Mouse (Mus musculus) E14TG2a.4 (cell line): ENCODE measurements around the gene Gm37240.

Source experiments
- H3K27me3 ChIP-seq: 2 replicates; pipeline ENCODE4 v1.6.1; 2014; ENCODE audit warnings: low read length, control low read depth; ENCODE audit not compliant: insufficient read depth
- H3K36me3 ChIP-seq: 2 replicates; pipeline ENCODE4 v1.6.1; 2014; ENCODE audit warnings: low read length, control low read depth; ENCODE audit not compliant: insufficient read depth
- H3K4me1 ChIP-seq: replicated peaks from 2 replicates; pipeline ENCODE4 v1.6.1; 2014; ENCODE audit warnings: low read depth, low read length, control low read depth
- H3K4me3 ChIP-seq: replicated peaks from 2 replicates; pipeline ENCODE4 v1.5.1; 2014; ENCODE audit warnings: mild to moderate bottlenecking, low read length
- H3K9me3 ChIP-seq: 2 replicates; pipeline ENCODE4 v1.6.1; 2014; ENCODE audit warnings: low read length, control low read depth
- CTCF ChIP-seq: conservative IDR thresholded peaks from 2 replicates; pipeline ENCODE4 v1.5.1; 2014; ENCODE audit warnings: low read length
- NANOG ChIP-seq: IDR thresholded peaks from 2 replicates; pipeline ENCODE4 v1.6.1; 2014; ENCODE audit warnings: borderline replicate concordance, low read length, mixed read lengths
- POU5F1 ChIP-seq: IDR thresholded peaks from 2 replicates; pipeline ENCODE4 v1.6.1; 2014; ENCODE audit warnings: low read length, borderline replicate concordance

Gm37240 gene

DNA sequence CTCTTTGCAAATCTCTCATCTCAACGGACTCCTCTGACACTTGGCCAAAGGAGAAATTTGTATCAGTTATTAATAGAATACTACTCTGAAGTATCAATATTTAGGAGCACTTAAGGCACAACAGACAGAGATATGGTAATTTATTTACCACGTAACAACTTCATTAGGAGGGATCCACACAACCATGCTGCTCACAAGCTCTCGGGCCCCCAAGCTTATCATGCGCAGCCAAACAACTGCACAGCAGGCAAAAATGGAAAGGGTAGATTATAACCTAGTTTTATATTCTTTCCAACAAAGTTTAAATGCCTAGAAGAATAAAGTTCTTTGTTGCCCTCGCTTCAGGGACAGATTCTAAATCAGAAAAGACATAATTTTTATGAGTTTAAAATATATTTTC lies 207.4 kb downstream of the Gm37240 start:
- no peaks in the 10 kb centered on the region for H3K4me1 ChIP-seq
- H3K9me3 ChIP-seq: no peaks in the 10 kb centered on the region
- no peak for TF ChIP-seq CTCF
- no peak for TF ChIP-seq POU5F1
- TF ChIP-seq NANOG: no peak
- H3K4me3 ChIP-seq: no peak overlapping the region
- H3K27me3 ChIP-seq: peaks cover 2% of the 10 kb centered on the region; the same call in 1 of the 2 replicates
- H3K36me3 ChIP-seq: no peaks in the 10 kb centered on the region

DNA sequence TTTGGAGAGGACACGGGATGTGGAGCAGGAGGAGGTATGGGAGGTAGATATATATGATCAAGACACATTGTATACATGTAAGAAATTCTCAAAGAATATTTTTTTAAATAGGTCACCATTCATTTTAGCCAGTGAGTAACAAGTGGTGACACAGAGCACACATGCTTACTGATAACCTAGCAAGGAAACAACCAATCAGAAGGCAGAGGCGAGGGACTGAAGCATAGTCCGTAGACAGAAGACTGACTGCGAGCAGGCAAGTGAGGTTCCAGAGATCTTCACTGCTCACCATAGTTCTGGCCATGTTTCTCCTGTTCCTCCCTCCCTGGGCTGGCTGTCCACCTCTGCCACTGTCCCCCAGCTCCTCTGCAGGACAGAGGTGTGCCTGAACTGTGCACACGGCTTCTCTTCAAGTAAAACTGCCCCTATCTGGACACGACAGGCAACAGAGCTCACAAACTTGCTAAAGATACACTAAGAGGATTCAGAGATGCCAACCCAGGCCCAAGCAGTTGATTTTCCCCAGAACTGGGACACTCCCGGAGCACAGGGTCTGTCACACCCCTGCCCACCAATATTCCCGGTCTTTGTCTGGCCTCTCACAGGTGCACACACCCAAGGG lies 207.9 kb downstream of the Gm37240 start:
- Histone ChIP-seq H3K27me3 (peaks cover 2% of the 10 kb centered on the region; the same call in 1 of the 2 replicates), H3K4me1 (no peaks in the 10 kb centered on the region), H3K4me3 (no peak overlapping the region), H3K9me3 (no peaks in the 10 kb centered on the region), H3K36me3 (no peaks in the 10 kb centered on the region)
- TF ChIP-seq POU5F1: no peak
- TF ChIP-seq CTCF: no peak
- TF ChIP-seq NANOG: no peak

- Histone ChIP-seq H3K36me3 (no peaks in the 10 kb centered on the region), H3K27me3 (peaks cover 4% of the 10 kb centered on the region; the same call in 1 of the 2 replicates), H3K4me1 (no peaks in the 10 kb centered on the region), H3K9me3 (no peaks in the 10 kb centered on the region), H3K4me3 (no peak overlapping the region)
- TF ChIP-seq POU5F1: no peak
- TF ChIP-seq CTCF: no peak
- TF ChIP-seq NANOG: no peak
Observed at GRCm38 (mm10) chr3:85677952-85678351, 209.4 kb downstream of the Gm37240 start.

GRCm38 (mm10) chr3:85677133-85677532 lies 210.2 kb downstream of the Gm37240 start:
- Histone ChIP-seq H3K27me3 (peaks cover 7% of the 10 kb centered on the region; the same call in 1 of the 2 replicates), H3K4me1 (no peaks in the 10 kb centered on the region), H3K4me3 (no peak overlapping the region), H3K36me3 (no peaks in the 10 kb centered on the region), H3K9me3 (no peaks in the 10 kb centered on the region)
- TF ChIP-seq CTCF: no peak
- TF ChIP-seq POU5F1: no peak
- TF ChIP-seq NANOG: no peak

DNA sequence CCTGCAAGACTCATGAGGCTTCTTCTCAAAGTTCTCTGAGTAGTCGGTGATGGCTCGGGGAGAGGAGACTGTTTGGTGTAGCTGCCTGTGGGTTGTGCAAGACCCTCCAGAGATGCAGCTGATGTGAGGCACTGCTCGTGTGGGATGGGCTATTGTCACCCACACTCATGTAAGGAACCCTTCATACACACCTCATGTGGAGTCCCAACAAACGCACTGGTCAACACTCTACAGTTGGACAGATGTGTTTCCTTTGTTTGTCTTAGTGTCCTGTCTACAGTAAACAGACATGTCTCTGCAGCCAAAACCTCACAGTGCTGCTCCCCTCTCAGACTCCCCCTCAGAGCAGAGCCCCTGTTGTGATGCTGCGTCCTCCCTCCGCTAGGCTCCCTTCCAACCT lies 217.5 kb downstream of the Gm37240 start:
- H3K9me3 ChIP-seq: no peaks in the 10 kb centered on the region
- no peaks in the 10 kb centered on the region for H3K4me1 ChIP-seq
- H3K4me3 ChIP-seq: no peak overlapping the region
- peaks cover 6% of the 10 kb centered on the region; the same call in 1 of the 2 replicates for H3K27me3 ChIP-seq
- H3K36me3 ChIP-seq: no peaks in the 10 kb centered on the region
- TF ChIP-seq CTCF (no peak), NANOG (no peak)

- no peak for TF ChIP-seq POU5F1
- Histone ChIP-seq H3K4me3 (no peak overlapping the region), H3K27me3 (peaks cover 15% of the 10 kb centered on the region), H3K9me3 (no peaks in the 10 kb centered on the region), H3K4me1 (no peaks in the 10 kb centered on the region), H3K36me3 (no peaks in the 10 kb centered on the region)
Observed at GRCm38 (mm10) chr3:85667683-85668082, 219.6 kb downstream of the Gm37240 start.

DNA sequence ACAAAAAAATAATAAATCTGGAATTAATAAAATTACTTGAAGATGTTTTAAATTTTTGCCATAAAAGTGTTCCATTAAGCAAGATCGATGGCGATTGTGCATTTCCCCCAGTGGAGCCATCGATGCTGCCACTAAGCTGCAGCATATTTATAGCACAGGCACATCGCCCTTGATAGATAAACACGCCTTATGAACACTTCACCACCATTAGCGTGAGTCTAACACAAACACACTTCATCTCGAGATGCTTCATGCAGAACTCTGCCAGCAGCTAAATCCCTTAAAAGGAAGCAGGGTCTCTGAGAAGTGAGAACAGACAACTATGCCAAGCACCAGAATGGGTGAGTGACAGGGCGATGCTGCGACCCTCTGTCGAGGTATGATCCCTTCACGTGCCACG lies 220.6 kb downstream of the Gm37240 start:
- H3K36me3 ChIP-seq: no peaks in the 10 kb centered on the region
- H3K4me3 ChIP-seq: no peak overlapping the region
- no peaks in the 10 kb centered on the region for H3K4me1 ChIP-seq
- H3K9me3 ChIP-seq: no peaks in the 10 kb centered on the region
- TF ChIP-seq NANOG: no peak
- TF ChIP-seq CTCF: no peak
- no peak for TF ChIP-seq POU5F1
- peaks cover 11% of the 10 kb centered on the region for H3K27me3 ChIP-seq

GRCm38 (mm10) chr3:85666166-85666565 lies 221.2 kb downstream of the Gm37240 start:
- Histone ChIP-seq H3K27me3 (peaks cover 11% of the 10 kb centered on the region), H3K4me1 (no peaks in the 10 kb centered on the region), H3K9me3 (no peaks in the 10 kb centered on the region), H3K36me3 (no peaks in the 10 kb centered on the region), H3K4me3 (no peak overlapping the region)
- TF ChIP-seq CTCF (no peak), NANOG (no peak), POU5F1 (no peak)

DNA sequence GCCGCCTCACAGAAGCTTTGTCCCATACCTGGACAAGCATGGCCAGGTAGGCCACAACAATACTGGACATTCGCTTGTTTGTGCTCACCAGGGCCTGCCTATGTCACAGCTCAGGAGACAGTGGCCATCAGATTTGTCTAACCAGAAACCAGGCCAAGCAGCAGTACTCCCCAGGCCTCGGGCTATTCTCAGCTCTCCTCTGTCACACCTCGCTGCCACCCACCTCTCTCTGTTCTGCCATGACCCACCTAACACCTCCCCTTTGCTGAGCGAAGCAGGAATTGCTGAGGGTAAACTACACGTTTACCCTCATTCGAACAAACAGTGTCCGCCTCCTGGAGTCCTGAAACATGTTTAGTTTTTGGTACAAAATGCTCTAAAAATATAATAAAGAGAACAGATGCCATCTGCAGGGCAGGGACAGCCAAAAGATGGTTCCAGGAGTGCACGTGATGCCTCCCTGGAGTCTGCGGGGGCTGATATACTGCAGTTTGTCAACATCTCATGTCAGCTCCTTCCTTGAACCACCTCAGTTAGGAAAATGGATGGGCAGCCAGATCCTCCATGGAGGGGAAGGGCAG lies 222.6 kb downstream of the Gm37240 start:
- Histone ChIP-seq H3K4me3 (no peak overlapping the region), H3K27me3 (peaks cover 11% of the 10 kb centered on the region; the same call in 1 of the 2 replicates), H3K36me3 (no peaks in the 10 kb centered on the region), H3K4me1 (no peaks in the 10 kb centered on the region), H3K9me3 (no peaks in the 10 kb centered on the region)
- TF ChIP-seq NANOG (no peak), POU5F1 (no peak), CTCF (no peak)
